Mouse (Mus musculus) kidney, postnatal 0 days (tissue): ENCODE measurements at regions not wholly inside any gene's neighbourhood (a gene's known extent, or its start where the extent isn't known, plus 50 kb on each side); places are given as distances from the start of the nearest gene placed in this dataset.

Experiments used
- ATAC-seq: fragments of 200-750 bp; cut with Nextera tagmentation; replicated peaks from 2 replicates; pipeline ENCODE4 v1.8.0; 2017; ENCODE audit warnings: low read depth, moderate number of reproducible peaks, moderate TSS enrichment, moderate library complexity; ENCODE audit not compliant: low FRiP score
- DNase-seq: peaks from one replicate; pipeline ENCODE4 v3.0.0-alpha.2; 2016; ENCODE audit warnings: low spot score
- H3K27ac ChIP-seq: fragments of 300-500 bp; sonication (generic); 2 replicates; pipeline ENCODE4 v1.5.1; 2014; ENCODE audit warnings: mild to moderate bottlenecking
- H3K27me3 ChIP-seq: fragments of 300-500 bp; sonication (generic); 2 replicates; pipeline ENCODE4 v1.6.1; 2014; ENCODE audit warnings: low read length, mixed read lengths; ENCODE audit not compliant: insufficient read depth
- H3K36me3 ChIP-seq: fragments of 300-500 bp; sonication (generic); 2 replicates; pipeline ENCODE4 v1.6.1; 2014; ENCODE audit warnings: low read length, mixed read lengths; ENCODE audit not compliant: insufficient read depth
- H3K4me1 ChIP-seq: fragments of 300-500 bp; sonication (generic); replicated peaks from 2 replicates; pipeline ENCODE4 v1.6.1; 2014; ENCODE audit warnings: antibody characterized with exemption, low read length, mixed read lengths; ENCODE audit not compliant: insufficient read depth
- H3K4me2 ChIP-seq: fragments of 300-500 bp; sonication (generic); 2 replicates; pipeline ENCODE4 v1.6.1; 2014; ENCODE audit warnings: mild to moderate bottlenecking, low read length, moderate library complexity, mixed read lengths
- H3K4me3 ChIP-seq: fragments of 300-500 bp; sonication (generic); replicated peaks from 2 replicates; pipeline ENCODE4 v1.5.1; 2014; ENCODE audit warnings: low read depth, low read length
- H3K9ac ChIP-seq: fragments of 300-500 bp; sonication (generic); 2 replicates; pipeline ENCODE4 v1.6.1; 2014; ENCODE audit warnings: low read depth, low read length
- H3K9me3 ChIP-seq: fragments of 300-500 bp; sonication (generic); replicated peaks from 2 replicates; pipeline ENCODE4 v1.6.1; 2016; ENCODE audit warnings: low read length, inconsistent platforms, mixed read lengths
- CTCF ChIP-seq: IDR thresholded peaks from 2 replicates; pipeline ENCODE4 v1.5.1; 2016; ENCODE audit warnings: antibody characterized with exemption, low read depth, mild to moderate bottlenecking, moderate library complexity
- WGBS: fragments of 180-500 bp; shearing (Covaris S2); extraction: QIAGEN DNeasy Blood & Tissue Kit; methylation state at CpG from one replicate; pipeline ENCODE4 v1.1.7; 2014; 5-methylcytosine and 5-hydroxymethylcytosine counted together

DNA sequence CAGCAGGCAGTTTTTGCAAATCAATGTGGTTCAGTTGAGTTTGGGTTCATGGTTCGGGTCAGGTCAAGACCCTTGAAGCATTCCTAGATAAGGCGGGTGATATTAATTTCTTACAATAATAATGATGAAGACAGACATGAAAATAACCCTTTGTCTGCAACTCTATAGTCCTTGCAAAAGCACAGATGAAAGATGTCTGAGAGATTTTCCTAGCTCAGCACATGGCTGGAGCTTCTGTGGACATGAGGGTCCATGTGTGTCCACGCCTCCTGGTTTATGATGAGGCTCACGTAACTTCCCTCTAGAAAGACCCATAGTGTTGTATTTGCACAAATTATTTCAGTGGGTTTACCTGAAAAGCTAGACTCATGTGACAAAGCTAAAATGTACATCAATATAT is 168.8 kb downstream of the Sox11 start:
- 57% methylated on average over 4 of the region's 4 CpGs for WGBS
- Histone ChIP-seq H3K4me1 (no peaks in the 10 kb centered on the region), H3K27ac (no peak overlapping the region), H3K9me3 (no peaks in the 10 kb centered on the region), H3K4me2 (no peak overlapping the region), H3K27me3 (no peaks in the 10 kb centered on the region), H3K4me3 (no peak overlapping the region), H3K9ac (no peak overlapping the region), H3K36me3 (no peaks in the 10 kb centered on the region)
- no peak for TF ChIP-seq CTCF
- ATAC-seq = no peak
- DNase-seq = peak; percentile 8

GRCm38 (mm10) chr12:27173151-27173550 is 169.2 kb downstream of the Sox11 start:
- H3K27me3 ChIP-seq = no peaks in the 10 kb centered on the region
- no peaks in the 10 kb centered on the region for H3K9me3 ChIP-seq
- H3K36me3 ChIP-seq = no peaks in the 10 kb centered on the region
- WGBS = 34% methylated on average over 4 of the region's 4 CpGs
- H3K4me1 ChIP-seq = no peaks in the 10 kb centered on the region
- TF ChIP-seq CTCF = no peak; the same call in 1 of the 2 replicates
- peak; percentile 65 for ATAC-seq
- H3K27ac ChIP-seq = no peak overlapping the region; the same call in 1 of the 2 replicates
- H3K4me2 ChIP-seq = no peak overlapping the region
- DNase-seq = peak; percentile 69
- no peak overlapping the region for H3K4me3 ChIP-seq
- no peak overlapping the region for H3K9ac ChIP-seq

DNA sequence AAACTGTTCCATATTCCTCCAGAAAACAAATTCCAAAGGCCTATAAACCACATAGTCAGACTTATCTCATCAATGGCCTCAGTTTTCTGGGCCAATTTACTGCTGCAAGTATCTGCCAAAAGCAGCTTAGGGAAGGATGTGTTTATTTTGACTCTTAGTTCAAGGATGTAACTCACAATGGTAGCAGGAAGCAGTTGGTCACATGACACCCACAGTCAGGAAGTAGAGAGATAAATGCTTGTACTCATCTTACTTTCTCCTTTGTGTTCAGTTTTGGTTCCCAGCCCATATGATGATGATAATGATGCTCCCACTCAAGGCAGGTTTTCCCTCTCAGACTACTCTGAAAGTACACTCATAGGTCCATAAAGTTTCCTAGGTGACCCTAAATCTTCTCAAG is 170.8 kb downstream of the Sox11 start:
- Histone ChIP-seq H3K9ac (no peak overlapping the region), H3K27ac (no peak overlapping the region), H3K9me3 (no peaks in the 10 kb centered on the region), H3K27me3 (no peaks in the 10 kb centered on the region), H3K4me1 (no peaks in the 10 kb centered on the region), H3K4me2 (no peak overlapping the region), H3K36me3 (no peaks in the 10 kb centered on the region), H3K4me3 (no peak overlapping the region)
- no peak for TF ChIP-seq CTCF
- no peak for ATAC-seq
- DNase-seq = no peak

DNA sequence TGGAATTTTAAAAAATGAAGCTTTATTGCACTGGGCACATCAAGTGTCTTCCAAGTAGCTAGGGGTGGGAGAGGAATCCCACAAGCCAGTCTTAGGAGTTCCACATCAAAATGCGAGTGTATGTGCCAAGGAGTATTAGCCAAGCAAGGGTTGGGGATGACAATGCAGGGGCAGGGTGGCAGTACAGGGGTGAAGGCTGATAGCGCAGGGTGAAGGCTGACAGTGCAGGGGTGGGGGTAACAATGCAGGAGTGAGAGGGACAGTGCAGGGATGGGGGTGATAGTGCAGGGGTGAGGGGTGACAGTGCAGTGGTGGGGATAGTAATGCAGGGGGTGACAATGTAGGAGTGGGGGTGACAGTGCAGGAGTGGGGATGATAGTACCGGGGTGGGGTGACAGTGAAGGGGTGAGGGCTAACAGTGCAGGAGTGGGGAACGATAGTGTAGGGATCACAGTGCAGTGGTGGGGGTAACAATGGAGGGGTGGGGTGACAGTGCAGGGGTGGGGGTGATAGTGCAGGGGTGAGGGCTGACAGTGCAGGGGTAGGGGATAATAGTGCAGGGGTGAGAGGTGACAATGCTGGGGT is 177.4 kb downstream of the Sox11 start:
- WGBS = 80% methylated on average over 4 of the region's 4 CpGs
- H3K27me3 ChIP-seq = no peaks in the 10 kb centered on the region
- no peaks in the 10 kb centered on the region for H3K36me3 ChIP-seq
- H3K4me2 ChIP-seq = no peak overlapping the region
- no peak overlapping the region for H3K9ac ChIP-seq
- H3K9me3 ChIP-seq = no peaks in the 10 kb centered on the region
- H3K4me1 ChIP-seq = no peaks in the 10 kb centered on the region
- no peak for TF ChIP-seq CTCF
- DNase-seq (no peak), ATAC-seq (no peak)
- H3K4me3 ChIP-seq = no peak overlapping the region
- H3K27ac ChIP-seq = no peak overlapping the region

GRCm38 (mm10) chr12:27160063-27160686 is 182.2 kb downstream of the Sox11 start:
- WGBS = 81% methylated on average over 18 of the region's 18 CpGs
- no peaks in the 10 kb centered on the region for H3K27me3 ChIP-seq
- no peaks in the 10 kb centered on the region for H3K9me3 ChIP-seq
- no peaks in the 10 kb centered on the region for H3K4me1 ChIP-seq
- no peak overlapping the region for H3K9ac ChIP-seq
- DNase-seq (no peak), ATAC-seq (no peak)
- no peaks in the 10 kb centered on the region for H3K36me3 ChIP-seq
- no peak overlapping the region for H3K4me2 ChIP-seq
- H3K4me3 ChIP-seq = no peak overlapping the region
- TF ChIP-seq CTCF = no peak
- H3K27ac ChIP-seq = no peak overlapping the region

GRCm38 (mm10) chr12:27159416-27160062 is 182.8 kb downstream of the Sox11 start:
- Histone ChIP-seq H3K4me3 (no peak overlapping the region), H3K4me1 (no peaks in the 10 kb centered on the region), H3K27ac (no peak overlapping the region), H3K9me3 (no peaks in the 10 kb centered on the region), H3K4me2 (no peak overlapping the region), H3K9ac (no peak overlapping the region), H3K36me3 (no peaks in the 10 kb centered on the region), H3K27me3 (no peaks in the 10 kb centered on the region)
- no peak for ATAC-seq
- no peak for TF ChIP-seq CTCF
- DNase-seq = no peak
- 81% methylated on average over 8 of the region's 8 CpGs for WGBS
